Mouse (Mus musculus): ENCODE results near the gene Zswim4.

Zswim4 gene

DNA sequence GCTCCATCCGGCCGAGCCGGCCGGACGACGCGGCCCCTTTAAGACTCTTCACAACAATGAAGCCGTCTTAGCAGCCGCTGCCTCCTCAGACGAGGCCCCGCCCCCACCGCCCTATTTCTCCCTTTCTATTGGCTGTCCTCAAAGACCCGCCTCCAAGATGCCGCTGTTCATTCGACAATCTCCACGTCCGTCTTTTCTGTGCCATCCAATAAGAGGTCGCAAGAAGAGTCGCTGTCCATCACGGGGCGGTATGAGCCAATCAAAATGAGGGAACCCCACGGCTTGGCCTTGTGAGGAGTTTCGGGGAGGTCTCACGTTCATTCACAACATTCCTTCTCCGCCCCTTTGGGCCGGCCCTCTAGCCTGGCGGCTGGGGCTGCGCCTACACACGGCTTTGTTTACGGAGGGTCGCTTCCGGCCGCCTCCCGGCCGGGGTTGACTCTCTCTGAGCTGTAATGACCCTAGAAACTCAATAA, at the start of gene Zswim4:
Gene Zswim4, minus strand, starts transcription at position 58 of the 476 bp plus-strand sequence.
- CTCF ChIA-PET = interaction anchor here in 3 of 4 experiments (0.8 to 2.9 kb wide), 7 partner anchors 19 to 357 kb away, joined by 3 to 11 read pairs (median 3); no protein-coding TSS in a partner anchor

DNA sequence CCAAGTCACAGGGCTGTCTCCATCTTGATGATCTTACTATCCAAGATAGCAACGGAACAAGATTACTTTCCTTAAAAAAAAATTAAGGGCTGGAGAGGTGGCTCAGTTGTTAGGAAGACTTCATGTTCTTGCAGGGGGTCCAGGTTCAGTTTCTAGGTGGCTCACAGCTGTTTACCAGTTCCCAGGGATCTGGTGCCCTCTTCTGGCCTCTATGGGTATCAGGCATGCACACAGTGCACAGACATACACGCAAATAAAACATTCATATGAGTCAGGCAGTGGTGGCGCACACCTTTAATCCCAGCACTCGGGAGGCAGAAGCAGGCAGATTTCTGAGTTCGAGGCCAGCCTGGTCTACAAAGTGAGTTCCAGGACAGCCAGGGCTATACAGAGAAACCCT, 48.8 kb upstream of the Zswim4 start:
- ChIA-PET CTCF (interaction anchor here (0.6 to 2.6 kb wide), 35 partner anchors 9 to 754 kb away, joined by 3 to 14 read pairs (median 4); partner anchors contain the start of gene Ccdc130 (in 1 of the 4)), POLR2A (interaction anchor here in 3 of 4 experiments (0.5 to 1.9 kb wide), 9 partner anchors 12 to 226 kb away, joined by 3 to 11 read pairs (median 4); partner anchors contain the start of genes Ccdc130 (in 1 of the 3), Dcaf15 (in 1 of the 3) and Mri1 (in 1 of the 3))

More for the DNA sequence above, at the start of gene Zswim4:
- POLR2A ChIA-PET = interaction anchor here (0.6 to 2.7 kb wide), 47 partner anchors 10 to 282 kb away, joined by 3 to 18 read pairs (median 4); partner anchors contain the start of genes Ccdc130 (in 3 of the 4), Mri1 (in 3 of the 4), Asf1b (in 1 of the 4) and D8Ertd738e (in 1 of the 4)

DNA sequence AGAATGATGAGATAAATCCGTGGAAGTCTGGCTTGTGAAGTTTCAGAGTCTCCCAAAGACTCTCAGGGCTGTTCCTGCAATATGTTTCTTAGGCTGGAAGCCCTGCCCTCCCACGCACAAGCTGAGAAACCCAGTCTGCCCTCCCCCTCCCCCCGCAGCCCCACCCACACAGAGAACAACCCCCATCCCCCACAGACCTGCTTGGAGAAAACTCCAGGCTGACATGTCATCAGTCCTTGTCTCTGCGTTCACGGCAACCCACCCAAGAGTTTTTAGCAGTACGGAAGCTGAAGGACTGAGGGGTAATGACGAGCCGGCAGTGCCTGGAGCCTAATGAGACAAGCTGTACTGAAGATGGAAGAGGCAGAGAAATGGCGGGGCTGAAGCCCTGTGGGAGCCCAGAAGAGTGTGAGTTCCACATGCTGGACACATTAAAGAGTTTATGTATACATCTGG, 47.8 kb upstream of the Zswim4 start:
- ChIA-PET CTCF (interaction anchor here (0.6 to 2.6 kb wide), 30 partner anchors 8 to 1443 kb away, joined by 3 to 14 read pairs (median 4); partner anchors contain the start of gene Ccdc130 (in 2 of the 4)), POLR2A (interaction anchor here in 3 of 4 experiments (0.6 to 2.2 kb wide), 18 partner anchors 11 to 225 kb away, joined by 3 to 11 read pairs (median 3); partner anchors contain the start of genes Ccdc130 (in 3 of the 3), Dcaf15 (in 1 of the 3) and Mri1 (in 1 of the 3))

DNA sequence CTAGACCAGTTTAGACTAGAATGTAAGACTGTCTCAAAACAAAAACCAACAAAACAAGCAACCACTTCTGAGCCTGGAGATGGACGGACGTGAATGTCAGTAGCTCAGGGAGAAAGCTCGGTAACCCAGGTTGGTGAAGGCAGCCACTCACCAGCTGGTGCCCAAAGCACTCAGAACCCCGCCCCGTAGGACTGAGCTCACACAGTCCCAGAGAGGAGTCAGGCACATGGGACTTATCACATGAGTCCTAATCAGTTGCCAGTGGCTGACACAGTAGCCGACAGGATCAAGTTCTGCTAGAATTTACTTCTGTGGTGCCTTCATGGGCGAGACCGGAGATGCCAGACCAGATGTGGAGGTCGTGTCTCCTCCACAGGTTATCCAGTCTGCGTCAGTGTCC, 43.9 kb upstream of the Zswim4 start:
- CTCF ChIA-PET = interaction anchor here in 1 of 4 experiments (1.2 to 1.4 kb wide), 3 partner anchors 69 to 91 kb away, joined by 3 to 4 read pairs (median 3); no protein-coding TSS in a partner anchor
- POLR2A ChIA-PET = interaction anchor here in 2 of 4 experiments (0.6 to 1.1 kb wide), 3 partner anchors 10 to 237 kb away, joined by 3 to 5 read pairs (median 5); partner anchors contain the start of gene Ccdc130 (in 1 of the 2)

DNA sequence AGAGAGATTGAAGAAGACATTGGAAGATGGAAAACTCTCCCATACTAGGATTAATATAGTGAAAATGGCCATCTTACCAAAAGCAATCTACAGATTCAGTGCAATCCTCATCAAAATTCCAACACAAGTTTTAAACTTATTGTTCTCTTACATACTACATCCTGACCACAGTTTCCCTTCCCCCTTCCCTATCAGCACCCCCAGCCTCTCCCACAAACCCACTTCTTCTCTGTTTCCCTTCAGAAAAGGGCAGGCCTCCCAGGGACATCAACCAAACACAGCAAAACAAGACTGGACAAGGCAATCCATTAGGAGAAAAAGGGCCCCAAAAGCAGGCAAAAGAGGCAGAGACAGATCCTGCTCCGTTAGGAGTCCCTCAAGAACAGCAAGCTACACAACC, 39.6 kb upstream of the Zswim4 start:
- POLR2A ChIA-PET = interaction anchor here in 2 of 4 experiments (0.7 to 1.8 kb wide), 3 partner anchors 19 to 86 kb away, joined by 3 to 7 read pairs (median 4); partner anchors contain the start of gene Mri1 (in 1 of the 2)

DNA sequence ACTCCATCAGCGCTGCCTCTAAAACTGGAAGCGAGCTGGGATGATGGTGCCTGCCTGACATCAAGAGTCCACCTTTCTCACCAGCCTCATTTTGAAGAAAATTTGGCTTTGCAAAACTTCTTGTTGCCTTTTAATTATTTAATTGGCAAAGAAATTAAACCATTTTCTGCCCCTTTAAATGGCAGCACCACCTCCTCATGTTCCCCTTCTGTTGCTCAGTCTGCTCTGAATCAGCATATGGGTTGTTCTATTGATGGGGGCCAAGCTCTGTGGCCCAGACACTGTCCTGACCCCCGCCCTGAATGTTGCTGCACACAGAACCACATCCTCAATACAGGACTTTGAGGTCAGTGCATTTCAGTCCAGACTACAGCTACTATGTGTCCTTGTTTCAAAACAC, 37.1 kb upstream of the Zswim4 start:
- ChIA-PET POLR2A (interaction anchor here in 2 of 4 experiments (0.7 to 1.6 kb wide), 4 partner anchors 9 to 32 kb away, joined by 3 to 5 read pairs (median 4); partner anchors contain the start of gene Mri1 (in 1 of the 2)), CTCF (no interaction called here)

More for the DNA sequence above, 39.6 kb upstream of the Zswim4 start:
- CTCF ChIA-PET = interaction anchor here in 2 of 4 experiments (0.5 to 1.8 kb wide), 2 partner anchors 9 to 454 kb away, joined by 3 to 6 read pairs; no protein-coding TSS in a partner anchor

DNA sequence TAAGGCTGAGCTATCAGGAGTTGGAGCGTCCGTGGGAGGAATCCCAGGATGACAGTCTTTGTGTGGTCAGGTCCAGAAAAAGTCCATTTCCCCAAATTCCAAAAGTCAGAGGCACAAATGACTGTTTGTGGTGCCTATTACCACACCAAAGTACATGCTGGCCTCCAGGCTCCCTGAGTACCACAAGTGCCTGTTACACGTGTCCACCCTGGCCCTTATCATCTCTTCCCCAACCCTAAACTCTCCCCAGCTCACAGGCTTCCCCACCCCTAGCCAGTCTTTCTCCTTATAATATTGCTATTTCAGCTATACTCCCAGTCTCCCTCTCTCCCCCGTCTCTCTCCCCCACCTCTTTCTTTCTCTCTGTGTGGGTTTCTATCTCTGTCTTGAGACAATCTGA, 35.4 kb upstream of the Zswim4 start:
- ChIA-PET POLR2A (interaction anchor here in 2 of 4 experiments (0.6 to 1.6 kb wide), 5 partner anchors 11 to 388 kb away, joined by 3 to 4 read pairs (median 4); no protein-coding TSS in a partner anchor), CTCF (interaction anchor here in 3 of 4 experiments (0.5 to 2.1 kb wide), 5 partner anchors 13 to 724 kb away, joined by 3 to 11 read pairs (median 5); no protein-coding TSS in a partner anchor)

DNA sequence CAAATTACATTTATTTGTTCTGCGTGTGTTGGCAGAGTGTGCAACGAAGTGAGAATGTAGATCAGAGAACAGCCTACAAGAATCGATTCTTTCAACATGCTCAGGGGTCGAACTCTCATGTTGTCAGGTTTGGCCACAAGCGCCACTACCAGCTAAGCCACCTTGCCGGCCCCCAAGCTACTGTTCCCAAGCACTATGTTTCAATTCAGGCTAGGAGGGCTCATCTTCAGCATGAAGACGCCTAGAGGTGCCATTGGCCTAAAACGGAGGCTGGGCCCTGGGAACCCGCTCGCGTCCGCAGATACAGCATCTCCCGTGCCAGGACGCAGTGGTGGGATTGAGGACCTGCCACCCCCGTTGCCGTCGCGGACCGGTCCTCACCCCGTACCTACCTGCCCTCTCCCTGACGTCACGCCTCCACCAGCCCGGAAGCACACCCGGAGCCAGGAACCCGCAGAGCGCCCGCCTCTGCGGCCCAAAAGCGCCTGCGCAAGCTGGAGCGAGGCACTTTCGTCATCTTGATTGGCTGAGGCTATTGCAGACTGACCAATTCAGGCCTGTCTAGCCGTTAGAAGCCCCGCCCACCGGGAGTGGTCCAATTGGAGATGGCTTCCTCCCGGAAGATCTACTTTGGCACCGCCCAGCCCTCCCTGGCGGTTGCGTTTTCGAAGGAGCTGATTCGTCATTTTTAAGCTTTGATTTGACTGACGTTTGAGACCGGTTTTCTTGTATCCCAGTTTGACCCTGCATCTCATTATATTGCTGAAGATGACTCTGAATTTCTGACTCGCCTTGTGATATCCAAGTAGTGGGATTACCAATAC, 33.3 kb upstream of the Zswim4 start, which contains the start of gene Ccdc130:
Gene Ccdc130, minus strand, starts transcription at position 431 of the 824 bp plus-strand sequence.
- CTCF ChIA-PET = interaction anchor here (0.5 to 2.3 kb wide), 24 partner anchors 13 to 542 kb away, joined by 3 to 15 read pairs (median 4); partner anchors contain the start of genes Mri1 (in 3 of the 4), Asf1b (in 1 of the 4), Dcaf15 (in 1 of the 4) and Gm10644 (in 1 of the 4)

DNA sequence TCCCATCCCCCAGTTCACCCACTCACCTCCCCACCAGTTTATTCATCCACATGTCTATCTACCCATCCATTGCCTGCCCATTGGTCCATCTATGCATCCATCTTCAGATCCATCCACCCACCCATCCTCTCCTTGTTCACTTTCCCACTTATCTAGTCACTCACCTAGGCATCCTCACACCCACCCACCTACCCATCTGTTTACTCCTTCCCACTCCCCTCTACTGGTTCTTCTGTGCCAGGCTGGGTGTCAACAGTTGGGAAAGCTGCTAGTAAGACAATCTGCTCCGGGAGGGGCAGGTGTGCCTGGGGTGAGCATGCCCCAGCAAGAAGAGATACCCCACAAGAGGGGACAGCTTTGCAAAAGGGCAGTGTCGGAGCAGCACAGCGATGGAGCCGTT, 24.2 kb upstream of the Zswim4 start:
- ChIA-PET POLR2A (interaction anchor here in 2 of 4 experiments (1.0 to 2.0 kb wide), 6 partner anchors 8 to 51 kb away, joined by 3 to 9 read pairs (median 4); partner anchors contain the start of gene Ccdc130 (in 2 of the 2)), CTCF (no interaction called here)

More for the DNA sequence above, 33.3 kb upstream of the Zswim4 start, which contains the start of gene Ccdc130:
- POLR2A ChIA-PET = interaction anchor here (0.5 to 2.7 kb wide), 83 partner anchors 8 to 623 kb away, joined by 3 to 53 read pairs (median 4); partner anchors contain the start of genes Mri1 (in 3 of the 4), Asf1b (in 1 of the 4), Calr (in 1 of the 4) and Dcaf15 (in 1 of the 4)

DNA sequence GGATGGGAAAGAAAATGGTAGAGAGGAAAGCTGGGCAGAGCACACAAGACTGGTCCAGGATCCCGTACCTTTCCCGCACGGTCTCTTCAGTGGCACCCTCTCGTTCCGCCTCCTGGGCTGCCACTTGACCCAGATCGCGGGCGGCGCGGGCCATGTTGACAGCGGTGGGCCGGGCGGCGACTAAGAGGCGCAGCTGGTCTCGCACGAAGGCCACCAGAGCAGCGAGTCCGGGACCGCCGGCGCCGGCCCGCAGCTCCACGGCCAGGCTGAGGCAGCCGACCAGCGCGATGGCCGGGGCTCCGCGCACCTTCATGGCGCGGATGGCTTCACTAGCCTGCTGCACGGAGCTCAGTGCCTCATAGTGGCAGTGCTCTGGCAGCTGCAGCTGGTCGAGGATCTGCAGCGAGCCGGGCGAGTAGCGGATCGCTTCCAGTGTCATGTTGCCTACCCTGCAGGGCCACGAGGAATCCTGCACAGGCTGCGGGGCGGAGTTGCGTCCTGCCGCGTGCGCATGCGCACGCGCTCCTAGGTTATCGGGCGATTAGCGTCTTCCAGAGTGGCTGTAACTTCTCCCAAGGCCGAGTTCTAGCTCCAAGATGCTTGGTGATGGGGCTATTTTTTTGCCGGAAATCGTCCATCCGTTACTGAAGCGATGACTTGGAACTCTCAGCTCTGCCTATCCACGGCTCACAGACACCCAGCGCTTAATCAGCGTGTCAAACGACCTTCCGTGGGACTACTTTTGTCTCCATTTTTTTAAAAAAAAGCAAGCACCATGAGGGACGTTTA, 20.2 kb upstream of the Zswim4 start, which contains the start of gene Mri1:
Gene Mri1, minus strand, starts transcription at position 505 of the 789 bp plus-strand sequence.
- ChIA-PET POLR2A (interaction anchor here (0.6 to 6.6 kb wide), 62 partner anchors 9 to 656 kb away, joined by 3 to 53 read pairs (median 4); partner anchors contain the start of genes Ccdc130 (in 3 of the 4), Dcaf15 (in 2 of the 4), Adgrl1 (in 1 of the 4) and Asf1b (in 1 of the 4)), CTCF (interaction anchor here (0.5 to 1.9 kb wide), 16 partner anchors 12 to 484 kb away, joined by 3 to 15 read pairs (median 4); partner anchors contain the start of gene Ccdc130 (in 3 of the 4))

DNA sequence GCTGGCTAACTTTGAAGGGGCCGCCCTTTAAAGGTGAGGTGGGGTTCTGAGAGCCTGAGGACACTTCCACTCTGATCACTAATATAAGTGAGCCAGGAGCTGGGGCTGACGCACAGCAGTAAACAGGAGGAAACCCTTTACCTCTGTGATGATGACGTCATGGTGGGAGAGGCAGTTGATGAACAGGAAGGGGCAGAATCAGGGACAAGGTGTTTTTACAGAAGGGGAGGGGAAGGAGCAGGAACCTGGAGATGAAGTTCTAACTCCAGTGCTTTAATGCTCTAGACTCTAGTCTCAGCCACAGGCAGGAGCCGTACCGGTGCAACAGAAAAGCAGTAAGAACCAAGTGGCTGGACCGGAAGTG, 19.6 kb upstream of the Zswim4 start:
- ChIA-PET POLR2A (interaction anchor here (0.6 to 6.6 kb wide), 51 partner anchors 9 to 657 kb away, joined by 3 to 53 read pairs (median 5); partner anchors contain the start of genes Ccdc130 (in 3 of the 4), Adgrl1 (in 1 of the 4), Asf1b (in 1 of the 4) and Dcaf15 (in 1 of the 4)), CTCF (interaction anchor here (0.5 to 1.9 kb wide), 17 partner anchors 11 to 484 kb away, joined by 3 to 15 read pairs (median 4); partner anchors contain the start of gene Ccdc130 (in 3 of the 4))

DNA sequence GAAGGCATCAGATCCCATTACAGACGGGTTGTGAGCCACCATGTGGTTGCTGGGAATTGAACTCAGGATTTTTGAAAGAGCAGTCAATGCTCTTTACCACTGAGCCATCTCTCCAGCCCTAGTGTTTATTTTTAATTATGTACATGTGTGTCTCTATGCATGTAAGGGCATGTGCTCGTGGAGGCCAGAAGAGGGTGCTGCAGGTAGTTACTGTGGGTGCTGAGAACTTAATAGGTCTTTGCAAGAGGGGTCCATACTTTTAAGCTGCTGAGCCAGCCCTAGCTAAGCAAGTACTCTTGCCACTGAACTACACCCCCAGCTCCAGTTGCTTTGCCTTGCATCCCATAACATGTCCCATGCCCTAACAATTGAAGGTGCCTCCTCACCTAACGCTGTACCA, 19.0 kb upstream of the Zswim4 start:
- CTCF ChIA-PET = interaction anchor here in 3 of 4 experiments (0.6 to 1.9 kb wide), 8 partner anchors 14 to 230 kb away, joined by 3 to 15 read pairs (median 6); partner anchors contain the start of gene Ccdc130 (in 2 of the 3)
- POLR2A ChIA-PET = interaction anchor here in 3 of 4 experiments (0.6 to 6.6 kb wide), 26 partner anchors 9 to 301 kb away, joined by 3 to 53 read pairs (median 6); partner anchors contain the start of genes Ccdc130 (in 3 of the 3), Asf1b (in 1 of the 3), Gm10644 (in 1 of the 3) and Samd1 (in 1 of the 3)

DNA sequence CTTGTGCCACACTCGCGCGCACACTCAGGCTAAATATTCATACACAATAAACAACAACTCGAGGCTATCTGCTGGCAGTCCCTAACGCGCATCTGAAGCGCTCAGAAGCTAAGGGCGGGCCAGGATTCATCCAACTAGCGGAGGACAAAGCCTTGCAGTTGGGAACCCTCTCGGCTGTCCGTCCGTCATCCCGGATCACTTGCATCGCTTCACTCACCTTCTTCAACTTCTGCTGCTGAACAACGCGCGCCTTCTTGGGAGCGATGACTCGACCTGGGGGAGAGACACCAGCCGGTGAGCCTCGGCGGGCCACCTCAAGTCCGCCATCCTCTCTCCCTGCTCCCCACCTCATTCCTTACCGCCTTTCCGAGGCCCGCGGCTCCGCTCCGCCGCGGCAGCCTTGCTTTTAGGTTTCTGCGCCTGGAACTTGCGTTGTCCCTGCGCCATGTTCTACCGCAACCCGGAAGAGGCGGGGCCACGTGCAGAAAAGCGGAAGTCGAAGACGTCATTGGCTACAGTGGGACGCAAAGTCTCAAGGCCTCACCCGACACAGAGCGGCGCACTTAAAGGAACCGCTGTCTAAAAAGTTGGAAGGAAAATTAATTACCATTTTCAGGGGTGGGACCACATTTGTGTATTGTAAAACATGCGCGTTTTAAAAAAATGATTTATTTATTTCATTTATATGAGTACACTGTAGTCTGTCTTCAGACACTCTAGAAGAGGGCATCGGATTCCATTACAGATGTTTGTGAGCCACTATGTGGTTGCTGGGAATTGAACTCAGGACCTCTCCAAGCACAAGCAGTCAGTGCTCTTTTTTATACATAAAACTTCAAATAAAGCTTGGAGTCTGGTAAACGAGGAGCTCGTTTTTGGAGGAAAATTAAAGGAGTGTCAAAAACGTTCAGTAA, 12.7 kb upstream of the Zswim4 start, which contains the start of gene D8Ertd738e:
Gene D8Ertd738e, minus strand, starts transcription at position 463 of the 914 bp plus-strand sequence.
- ChIA-PET CTCF (no interaction called here), POLR2A (interaction anchor here (0.6 to 4.1 kb wide), 14 partner anchors 8 to 687 kb away, joined by 3 to 22 read pairs (median 4); partner anchors contain the start of genes Ccdc130 (in 2 of the 4), Mast1 (in 1 of the 4) and Mri1 (in 1 of the 4))

DNA sequence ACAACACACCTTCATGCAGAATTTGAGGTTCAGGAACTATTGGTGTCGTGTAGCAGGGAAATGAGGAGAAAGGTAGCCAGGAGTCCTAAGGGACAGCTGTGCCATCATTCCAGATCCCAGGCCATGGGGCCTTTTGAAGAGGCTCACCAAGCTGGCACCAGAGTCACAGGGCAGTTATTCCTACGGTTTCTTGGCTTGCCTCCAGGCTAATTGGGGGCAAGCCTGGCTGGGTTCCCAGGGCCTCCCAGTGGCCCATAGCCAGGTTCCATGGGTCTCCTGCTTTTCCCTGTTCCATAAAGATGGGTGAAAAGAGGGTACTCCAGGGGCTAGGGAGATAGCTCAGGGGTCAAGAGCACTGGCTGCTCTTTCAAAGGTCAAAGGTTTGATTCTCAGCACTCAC, 5.0 kb upstream of the Zswim4 start:
- POLR2A ChIA-PET = interaction anchor here in 3 of 4 experiments (0.8 to 4.7 kb wide), 17 partner anchors 9 to 50 kb away, joined by 3 to 19 read pairs (median 3); partner anchors contain the start of genes Mri1 (in 3 of the 3) and Ccdc130 (in 2 of the 3)
- CTCF ChIA-PET = interaction anchor here in 3 of 4 experiments (0.7 to 2.4 kb wide), 7 partner anchors 10 to 232 kb away, joined by 3 to 13 read pairs (median 3); no protein-coding TSS in a partner anchor

Measured in embryonic stem cell, embryonic (primary cell).